Mouse (Mus musculus) frontal cortex, postnatal 14 days (tissue): Measurements from ENCODE around the gene Prmt1.
"Not testable (repeated sequence)": the region's sequence is repeated elsewhere in the genome, so short reads cannot be mapped to it uniquely, and the experiment has no call there.

Source experiments
- DNase-seq, 2 experiments: peaks; one replicate each; pipeline ENCODE4 v3.0.0; 2022; ENCODE audit warnings: low spot score in 2 of 2

Gene Prmt1

DNA sequence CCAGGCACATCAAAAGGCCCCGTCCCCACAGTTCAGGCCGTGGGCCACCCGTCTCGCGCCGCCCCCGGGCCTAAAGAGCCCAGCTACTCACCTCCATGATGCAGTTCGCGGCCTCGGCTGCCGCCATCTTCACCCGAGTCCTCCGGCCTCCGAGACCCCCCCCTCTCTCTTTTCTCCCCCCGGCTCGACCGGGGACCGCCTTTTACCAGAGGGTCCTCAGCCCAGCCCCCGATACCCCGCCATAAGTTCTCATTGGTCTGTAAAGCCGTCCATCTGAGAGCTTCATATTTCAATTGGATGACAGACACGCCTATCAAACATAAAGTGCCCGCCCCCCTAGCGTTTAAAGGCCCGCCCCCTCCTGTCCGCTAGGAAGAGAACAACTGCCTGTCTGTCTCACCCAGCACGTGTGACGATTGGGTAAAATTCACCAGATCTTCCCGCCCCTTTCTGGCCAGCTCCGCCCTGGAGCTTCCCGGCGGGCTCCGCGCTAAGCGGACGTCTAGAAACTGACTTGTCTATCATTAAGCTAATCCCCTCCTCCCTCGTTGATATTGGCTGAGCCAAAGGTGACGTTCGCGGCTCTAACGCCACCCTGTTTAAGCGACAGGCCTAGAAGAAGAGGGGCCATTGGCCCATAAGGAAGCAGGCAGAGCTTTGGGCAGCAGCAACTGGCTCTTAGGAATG, at the start of gene Prmt1:
TSS of gene Prmt1 (minus strand) at position 377 of the 687 bp plus-strand sequence.
- peak; percentile 96 to 100 for DNase-seq

DNA sequence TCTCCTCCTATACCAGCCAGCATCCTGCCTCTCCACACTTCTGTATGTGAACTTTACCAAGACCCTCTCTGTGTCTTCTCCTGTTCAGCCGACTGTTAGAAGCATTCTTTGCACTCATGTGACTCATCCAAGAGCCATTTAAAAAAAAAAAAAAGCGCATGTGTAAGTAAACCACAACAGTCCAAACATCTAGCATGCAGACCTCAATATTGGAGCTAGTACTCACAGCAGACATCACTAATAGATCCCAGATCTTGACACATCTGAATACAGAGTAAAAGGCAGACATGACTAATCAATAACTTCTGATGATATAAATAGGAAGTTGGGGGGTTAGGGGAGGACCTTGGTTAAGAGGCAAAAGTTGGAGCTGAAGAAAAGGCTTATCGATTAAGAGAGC, 49.3 kb upstream of the Prmt1 start:
- DNase-seq, result no peak

- DNase-seq, result no peak
Observed at GRCm38 (mm10) chr7:45033722-45034359, 47.5 kb upstream of the Prmt1 start.

GRCm38 (mm10) chr7:45030857-45031256, 44.5 kb upstream of the Prmt1 start:
- DNase-seq, result no peak

DNA sequence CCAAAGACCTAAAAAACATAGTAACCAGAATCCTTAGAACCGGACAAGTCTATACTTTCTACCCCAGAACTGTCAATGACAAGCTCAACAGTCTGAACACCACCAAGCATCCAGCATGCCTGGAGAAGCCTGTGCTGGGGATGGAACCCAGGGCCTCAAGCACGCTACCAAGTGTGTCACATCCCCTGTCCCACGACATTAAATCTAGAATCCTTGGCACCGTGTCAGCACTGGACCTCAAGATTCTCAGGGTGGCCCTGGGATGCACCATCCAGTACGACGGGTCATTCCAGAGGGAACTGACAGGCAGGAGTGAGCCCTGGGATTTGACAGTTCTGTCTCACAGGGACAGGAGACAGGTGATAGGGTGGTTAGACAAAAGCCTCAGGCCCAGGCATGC, 43.6 kb upstream of the Prmt1 start:
- DNase-seq, result no peak

GRCm38 (mm10) chr7:45028351-45028750, 42.0 kb upstream of the Prmt1 start:
- DNase-seq, result peak in 1 of 2 experiments; percentile 7

DNA sequence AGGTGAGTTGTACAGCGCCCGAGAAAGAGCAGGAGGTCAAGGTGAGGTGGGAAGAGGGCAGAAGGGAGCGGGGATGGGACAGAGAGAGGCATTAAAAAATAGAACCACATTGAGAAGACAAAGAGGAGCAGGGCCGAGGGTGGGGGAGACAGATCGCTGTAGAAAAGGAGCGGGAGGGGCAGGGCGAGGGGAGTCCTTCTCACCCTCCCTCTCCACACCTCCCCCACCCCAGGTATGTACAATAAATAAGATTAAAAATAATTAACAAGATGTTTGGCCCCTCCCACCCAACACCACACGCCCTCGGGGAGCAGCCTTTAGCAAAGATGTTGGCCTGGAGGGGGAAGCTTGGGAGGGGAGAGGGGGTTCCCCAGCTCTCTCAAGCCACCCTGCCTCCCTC, 41.4 kb upstream of the Prmt1 start:
- no peak for DNase-seq

DNA sequence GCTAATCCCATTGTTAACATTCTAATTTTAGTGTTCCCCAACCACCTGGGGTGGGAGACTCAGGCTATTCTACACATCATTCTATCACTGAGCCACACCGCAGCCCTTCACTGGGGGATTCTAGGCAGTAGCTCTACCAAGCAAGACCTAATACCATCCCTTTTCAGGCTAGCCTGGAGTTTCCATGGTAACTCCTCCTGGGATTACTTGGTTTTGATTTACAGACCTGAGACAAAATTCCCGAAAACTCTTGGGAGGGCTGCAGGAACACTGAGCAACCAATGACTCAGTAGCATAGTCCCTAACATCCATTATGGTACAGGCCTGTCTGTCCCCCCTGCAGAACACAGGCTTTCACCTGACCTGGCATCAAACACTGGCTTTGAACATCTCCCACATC, 39.9 kb upstream of the Prmt1 start:
- DNase-seq, result no peak

DNA sequence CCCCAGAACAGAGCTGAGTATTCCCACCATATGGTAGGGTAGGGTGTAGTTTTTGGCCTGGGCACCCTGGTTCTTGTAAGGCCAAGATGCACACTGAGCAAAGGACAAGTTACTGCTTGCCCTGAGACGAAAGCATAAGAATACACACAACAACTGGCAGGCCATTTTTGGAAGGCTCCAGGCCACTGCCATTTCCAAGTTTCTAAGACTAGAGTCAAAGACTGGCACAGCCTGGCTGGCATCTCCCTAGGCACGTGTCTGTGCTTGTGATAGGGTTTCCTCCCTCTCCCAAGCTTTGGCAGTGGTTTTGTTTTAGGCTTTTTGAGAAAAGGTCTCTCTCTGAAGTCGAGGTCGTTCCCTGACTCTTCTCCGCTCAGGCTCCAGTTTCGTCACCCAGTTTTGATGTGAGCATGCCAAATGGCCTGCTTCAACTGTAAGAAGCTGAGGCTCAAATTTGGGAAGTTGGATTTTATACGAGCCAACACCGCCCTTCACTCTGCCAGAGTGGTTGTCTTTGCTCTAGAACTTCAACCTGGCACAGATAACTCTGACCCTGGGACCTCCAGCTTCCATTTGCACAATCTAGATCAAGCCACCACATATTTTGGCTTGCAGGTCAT, 39.3 kb upstream of the Prmt1 start:
- peak in 1 of 2 experiments; percentile 12 for DNase-seq

- DNase-seq, result no peak
Observed at GRCm38 (mm10) chr7:45024281-45025248, 38.2 kb upstream of the Prmt1 start.

DNA sequence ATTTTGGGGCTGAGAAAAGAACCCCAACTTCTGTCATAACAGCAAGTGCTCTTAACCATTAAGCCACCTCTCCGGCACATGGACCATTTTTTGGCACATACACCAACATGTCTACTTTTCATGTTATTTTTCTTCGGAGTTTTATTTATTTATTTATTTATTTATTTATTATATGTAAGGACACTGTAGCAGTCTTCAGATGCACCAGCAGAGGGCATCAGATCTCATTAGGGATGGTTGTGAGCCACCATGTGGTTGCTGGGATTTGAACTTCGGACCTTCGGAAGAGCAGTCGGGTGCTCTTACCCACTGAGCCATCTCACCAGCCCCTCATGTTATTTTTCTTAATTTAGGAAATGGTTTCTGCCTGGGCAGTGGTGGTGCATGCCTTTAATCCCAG, 37.3 kb upstream of the Prmt1 start:
- DNase-seq, result not testable (repeated sequence)

DNA sequence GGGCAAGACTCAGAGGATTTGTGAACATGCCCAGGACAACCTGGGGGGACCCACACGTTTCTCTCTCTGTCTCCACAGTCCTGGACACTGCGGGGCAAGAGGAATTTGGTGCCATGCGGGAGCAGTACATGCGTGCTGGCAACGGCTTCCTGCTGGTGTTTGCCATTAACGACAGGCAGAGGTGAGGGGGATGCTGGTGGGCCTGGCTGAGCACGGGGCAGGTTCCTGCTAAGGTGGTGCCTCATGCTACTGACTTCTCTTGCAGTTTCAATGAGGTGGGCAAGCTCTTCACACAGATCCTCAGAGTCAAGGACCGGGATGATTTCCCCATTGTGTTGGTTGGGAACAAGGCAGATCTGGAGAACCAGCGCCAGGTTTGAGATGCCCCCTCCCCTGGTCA, 33.9 kb upstream of the Prmt1 start:
- DNase-seq, result no peak

DNA sequence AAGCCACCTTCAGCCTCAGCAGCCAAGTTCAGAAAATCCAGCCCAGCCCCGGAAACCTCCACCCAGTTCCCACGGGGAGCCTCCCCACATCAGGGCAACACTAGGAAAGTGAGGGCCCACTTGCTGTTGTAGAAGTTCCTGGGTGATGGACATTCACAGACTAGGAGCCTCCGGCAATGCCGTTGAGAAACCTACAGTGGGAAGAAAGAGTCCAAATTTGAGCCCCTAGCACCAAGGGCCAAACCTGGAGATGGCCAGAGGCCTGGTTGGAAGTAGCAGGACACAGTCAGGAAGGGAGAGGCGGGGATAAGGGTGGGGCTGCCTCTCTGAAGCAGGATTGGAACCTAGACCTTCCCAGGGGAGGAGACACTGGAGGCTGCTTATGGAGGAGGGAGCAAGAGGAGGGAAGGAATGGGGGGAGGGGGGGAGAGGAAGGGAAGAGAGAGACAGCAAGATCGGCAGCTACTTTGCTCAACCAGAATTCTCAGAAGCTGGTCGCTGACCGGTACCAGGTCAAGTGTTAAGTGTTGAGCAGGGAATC, 32.7 kb upstream of the Prmt1 start:
- peak in 1 of 2 experiments; percentile 22 for DNase-seq

GRCm38 (mm10) chr7:45017242-45018061, 31.1 kb upstream of the Prmt1 start, which contains the start of gene Rras:
Gene Rras, plus strand, starts transcription at chr7:45017961.
- DNase-seq, result peak; percentile 77 to 85

DNA sequence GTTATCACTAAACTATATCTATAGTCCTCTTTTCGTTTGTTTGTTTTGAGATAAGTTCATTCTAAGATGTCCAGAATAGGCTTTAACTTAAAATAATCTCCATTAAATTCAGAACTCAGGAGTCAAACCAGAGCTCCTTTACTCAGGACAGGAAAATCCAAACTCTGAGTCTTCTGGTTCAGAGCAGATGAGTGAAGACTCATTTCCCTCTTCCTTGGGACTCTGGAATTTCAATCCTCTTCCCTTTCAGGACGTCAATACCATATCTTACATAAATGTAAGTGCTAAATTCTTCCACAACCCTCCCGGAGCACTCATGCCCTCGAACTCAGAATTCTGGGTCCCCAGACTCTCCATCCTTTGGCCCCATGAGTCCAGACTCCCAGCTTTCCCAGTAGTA, 30.4 kb upstream of the Prmt1 start:
- DNase-seq, result no peak

- peak; percentile 99 to 100 for DNase-seq
Observed at GRCm38 (mm10) chr7:45015957-45016612, 29.7 kb upstream of the Prmt1 start, which contains the start of gene Scaf1. Gene Scaf1, minus strand, starts transcription at chr7:45016363.

DNA sequence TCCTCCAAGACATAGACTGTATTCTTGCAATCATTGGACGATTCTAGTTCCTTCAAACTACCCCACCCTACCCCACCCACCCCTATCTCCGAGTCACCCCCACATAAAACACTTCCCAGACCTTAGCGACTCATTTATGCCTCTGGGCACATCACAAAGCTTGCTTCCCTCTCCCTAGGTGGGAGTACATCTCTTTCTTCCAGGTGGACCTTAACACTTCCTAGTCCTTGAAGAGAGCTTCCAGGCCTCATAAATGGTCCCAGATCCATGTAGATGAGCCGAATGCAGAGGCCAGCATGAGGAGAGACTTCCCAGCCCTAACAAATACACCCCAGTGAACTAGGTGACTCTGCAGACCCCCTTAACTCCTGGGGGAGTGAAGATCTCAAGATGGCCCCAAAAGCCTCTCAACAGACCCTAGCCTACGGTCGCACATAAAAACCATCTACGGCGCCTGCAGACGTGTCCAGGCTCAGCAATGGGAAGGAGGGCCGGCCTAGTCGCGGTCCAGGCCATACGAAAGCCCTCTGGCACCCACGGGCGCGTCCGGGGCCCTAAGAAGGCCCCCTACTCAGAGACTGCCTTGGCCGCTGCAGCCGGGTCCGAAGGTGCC, 29.1 kb upstream of the Prmt1 start:
- no peak for DNase-seq

DNA sequence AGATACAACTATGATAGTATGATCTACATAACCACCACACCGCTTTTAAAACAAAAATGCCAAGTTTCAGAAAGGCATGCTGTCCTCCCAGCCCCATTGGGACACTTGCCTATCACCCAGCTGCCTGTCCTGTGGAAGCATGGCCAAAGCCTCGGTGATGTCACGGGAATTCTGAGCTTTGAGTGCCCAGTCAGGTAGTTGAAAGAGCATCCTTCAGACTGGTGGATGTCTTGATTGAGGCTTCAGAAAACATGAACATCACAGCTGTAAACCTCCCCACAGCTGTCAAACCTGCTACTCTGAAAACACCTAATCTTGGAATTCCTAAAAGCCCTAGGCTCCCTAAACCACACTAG, 27.7 kb upstream of the Prmt1 start:
- no peak for DNase-seq

- no peak for DNase-seq
Observed at GRCm38 (mm10) chr7:45013366-45014095, 27.2 kb upstream of the Prmt1 start.
